Mouse (Mus musculus): Measurements from ENCODE around the gene Tex12. TPM values are rescaled to one million over a fixed set of nuclear protein-coding genes. Genes with fewer than 3 reads are reported as not detected.
A peak's percentile ranks its signal among the peaks of the same experiment; 100 is the strongest.

Tex12 gene
- total and polyA plus RNA-seq, 3 experiments, result not detected

DNA sequence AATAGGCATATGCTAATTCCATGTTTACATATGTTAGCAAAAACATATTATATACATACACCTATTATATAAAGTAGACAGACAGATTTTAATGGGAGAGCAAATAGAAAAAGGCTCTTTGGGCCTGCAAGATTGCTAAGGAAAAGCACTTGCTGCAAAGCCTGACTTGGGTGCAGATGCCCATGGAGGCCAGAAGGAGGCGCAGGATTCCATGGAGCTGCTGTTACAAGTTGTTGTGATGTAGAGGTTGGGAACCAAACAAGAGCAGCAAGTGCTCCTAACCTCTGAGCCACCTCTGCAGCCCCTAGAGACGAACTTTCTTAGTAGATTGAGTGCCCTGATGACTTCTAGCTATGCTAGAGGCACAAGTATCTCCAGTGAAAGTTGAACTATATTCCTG, 42.3 kb downstream of the Tex12 start:
- Histone ChIP-seq H3K36me3 (replicated peaks) (peaks cover 20% of the 10 kb centered on the region), H3K9me3 (replicated peaks) (no peaks in the 10 kb centered on the region), H3K4me3 (ENCODE audit: low read depth, low read length) (no peak overlapping the region), H3K4me1 (ENCODE audit: insufficient read depth, low read depth, low read length) (peaks cover 4% of the 10 kb centered on the region), H3K27me3 (ENCODE audit: insufficient read depth, low read length) (no peaks in the 10 kb centered on the region)
- DNase-seq (ENCODE audit: low spot score) (no peak), ATAC-seq (ENCODE audit: extremely low read depth, insufficient number of reproducible peaks, low FRiP score, poor library complexity, severe bottlenecking) (no peak)
- TF ChIP-seq GATA2 (IDR thresholded peaks at IDR 0.05; ENCODE audit: borderline replicate concordance, low read depth, low read length) (no peak), CTCF (IDR thresholded peaks at IDR 0.05; ENCODE audit: low read depth, low read length) (peak; percentile 47; the same call in 1 of the 2 replicates)

GRCm38 (mm10) chr9:50515462-50515861, 45.7 kb downstream of the Tex12 start:
- ATAC-seq (ENCODE audit: extremely low read depth, insufficient number of reproducible peaks, low FRiP score, poor library complexity, severe bottlenecking) (no peak), DNase-seq (ENCODE audit: low spot score) (no peak)
- H3K4me1 ChIP-seq (ENCODE audit: insufficient read depth, low read depth, low read length), result no peaks in the 10 kb centered on the region; the same call in 1 of the 2 replicates
- no peak for TF ChIP-seq CTCF (IDR thresholded peaks at IDR 0.05; ENCODE audit: low read depth, low read length)
- TF ChIP-seq TAL1 (conservative IDR thresholded peaks at IDR 0.05; ENCODE audit: low read depth, low read length), result no peak
- TF ChIP-seq POLR2AphosphoS5 (IDR thresholded peaks at IDR 0.05; ENCODE audit: insufficient replicate concordance, low read depth, low read length), result no peak
- TF ChIP-seq GATA1 (IDR thresholded peaks at IDR 0.05; ENCODE audit: borderline replicate concordance, low read length), result no peak
- no peak for TF ChIP-seq GATA2 (IDR thresholded peaks at IDR 0.05; ENCODE audit: borderline replicate concordance, low read depth, low read length)
- H3K4me3 ChIP-seq (ENCODE audit: low read depth, low read length), result no peak overlapping the region
- H3K36me3 ChIP-seq (replicated peaks), result peaks cover 4% of the 10 kb centered on the region
- peaks cover 3% of the 10 kb centered on the region; the same call in 1 of the 2 replicates for H3K27me3 ChIP-seq (ENCODE audit: insufficient read depth, low read length)
- no peaks in the 10 kb centered on the region for H3K9me3 ChIP-seq (replicated peaks)

DNA sequence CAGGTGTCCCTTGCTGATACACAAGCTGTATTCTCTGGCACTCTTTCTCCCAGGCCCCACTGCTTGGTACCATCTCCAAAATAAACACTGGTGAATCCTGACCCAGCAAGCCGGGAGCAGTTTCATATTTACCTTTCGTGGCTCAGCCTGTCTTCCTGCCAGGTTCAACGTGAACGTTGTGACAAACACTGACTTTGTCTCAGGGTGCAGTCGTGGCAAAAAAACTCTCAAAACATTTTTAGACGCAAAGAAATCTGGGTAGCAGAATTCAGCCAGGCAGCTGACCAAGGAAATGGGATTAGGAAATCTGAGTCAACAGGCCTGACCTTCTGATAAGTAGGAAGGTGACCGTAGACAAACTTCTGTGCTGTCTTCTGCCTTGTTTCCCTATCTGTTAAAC, 53.6 kb downstream of the Tex12 start:
- Histone ChIP-seq H3K4me1 (ENCODE audit: insufficient read depth, low read depth, low read length) (no peaks in the 10 kb centered on the region), H3K4me3 (ENCODE audit: low read depth, low read length) (no peak overlapping the region), H3K9me3 (replicated peaks) (no peaks in the 10 kb centered on the region), H3K36me3 (replicated peaks) (no peaks in the 10 kb centered on the region), H3K27me3 (ENCODE audit: insufficient read depth, low read length) (peaks cover 8% of the 10 kb centered on the region)
- TF ChIP-seq POLR2AphosphoS5 (IDR thresholded peaks at IDR 0.05; ENCODE audit: insufficient replicate concordance, low read depth, low read length) (no peak), GATA2 (IDR thresholded peaks at IDR 0.05; ENCODE audit: borderline replicate concordance, low read depth, low read length) (no peak), GATA1 (IDR thresholded peaks at IDR 0.05; ENCODE audit: borderline replicate concordance, low read length) (no peak), CTCF (IDR thresholded peaks at IDR 0.05; ENCODE audit: low read depth, low read length) (no peak), TAL1 (conservative IDR thresholded peaks at IDR 0.05; ENCODE audit: low read depth, low read length) (no peak)
- DNase-seq (ENCODE audit: low spot score), result no peak
- no peak for ATAC-seq (ENCODE audit: extremely low read depth, insufficient number of reproducible peaks, low FRiP score, poor library complexity, severe bottlenecking)

Other genes starting within 250 kb of the Tex12 start
- 413 and 549 TPM in 2 replicates for gene Rpl10-ps3, start 216.4 kb downstream of the Tex12 start, total RNA-seq (2014; fragmentation: Nextera tagmentation)
- gene Rpl10-ps3, start 216.4 kb downstream of the Tex12 start, total RNA-seq (2017), result 205 and 318 TPM in 2 replicates
- 26.8 and 29.1 TPM in 2 replicates for gene Rpl10-ps3, start 216.4 kb downstream of the Tex12 start, polyA plus RNA-seq (2012)
- gene Plet1, start 66.8 kb downstream of the Tex12 start, total RNA-seq (2014; fragmentation: Nextera tagmentation), result not detected in 2 replicates
- gene Plet1, start 66.8 kb downstream of the Tex12 start, total RNA-seq (2017), result 0.17 TPM in 1 of 2 replicates, not detected in the other
- 0.08 TPM in 1 of 2 replicates, not detected in the other for gene Plet1, start 66.8 kb downstream of the Tex12 start, polyA plus RNA-seq (2012)
- gene Pts, start 32.6 kb downstream of the Tex12 start, total RNA-seq (2014; fragmentation: Nextera tagmentation), result 43.9 and 48.2 TPM in 2 replicates
- 52.3 and 59.4 TPM in 2 replicates for gene Pts, start 32.6 kb downstream of the Tex12 start, total RNA-seq (2017)
- 7.1 and 14.6 TPM in 2 replicates for gene Pts, start 32.6 kb downstream of the Tex12 start, polyA plus RNA-seq (2012)
- gene Il18, start 6.5 kb downstream of the Tex12 start, total RNA-seq (2014; fragmentation: Nextera tagmentation), result not detected in 2 replicates
- not detected in 2 replicates for gene Il18, start 6.5 kb downstream of the Tex12 start, total RNA-seq (2017)
- not detected in 2 replicates for gene Il18, start 6.5 kb downstream of the Tex12 start, polyA plus RNA-seq (2012)
- gene Bco2, start 6.1 kb downstream of the Tex12 start, total RNA-seq (2014; fragmentation: Nextera tagmentation), result 0.34 TPM in 1 of 2 replicates, not detected in the other
- 0.11 TPM in 1 of 2 replicates, not detected in the other for gene Bco2, start 6.1 kb downstream of the Tex12 start, total RNA-seq (2017)
- not detected in 2 replicates for gene Bco2, start 6.1 kb downstream of the Tex12 start, polyA plus RNA-seq (2012)
- gene Sdhd, start 42.5 kb upstream of the Tex12 start, total RNA-seq (2014; fragmentation: Nextera tagmentation), result 103 and 109 TPM in 2 replicates
- 267 and 296 TPM in 2 replicates for gene Sdhd, start 42.5 kb upstream of the Tex12 start, total RNA-seq (2017)
- 32.3 and 45.2 TPM in 2 replicates for gene Sdhd, start 42.5 kb upstream of the Tex12 start, polyA plus RNA-seq (2012)
- gene Timm8b, start 42.6 kb upstream of the Tex12 start, total RNA-seq (2014; fragmentation: Nextera tagmentation), result 88.9 and 111 TPM in 2 replicates
- 353 and 447 TPM in 2 replicates for gene Timm8b, start 42.6 kb upstream of the Tex12 start, total RNA-seq (2017)
- gene Timm8b, start 42.6 kb upstream of the Tex12 start, polyA plus RNA-seq (2012), result 11.1 and 14.8 TPM in 2 replicates
- 3.6 and 3.7 TPM in 2 replicates for gene Pih1d2, start 56.0 kb upstream of the Tex12 start, total RNA-seq (2014; fragmentation: Nextera tagmentation)
- 2.5 and 6.5 TPM in 2 replicates for gene Pih1d2, start 56.0 kb upstream of the Tex12 start, total RNA-seq (2017)
- 0.39 and 0.41 TPM in 2 replicates for gene Pih1d2, start 56.0 kb upstream of the Tex12 start, polyA plus RNA-seq (2012)
- gene Nkapd1, start 56.1 kb upstream of the Tex12 start, total RNA-seq (2014; fragmentation: Nextera tagmentation), result 45.5 and 49.7 TPM in 2 replicates
- gene Nkapd1, start 56.1 kb upstream of the Tex12 start, total RNA-seq (2017), result 24.6 and 31.0 TPM in 2 replicates
- 8.0 and 9.7 TPM in 2 replicates for gene Nkapd1, start 56.1 kb upstream of the Tex12 start, polyA plus RNA-seq (2012)
- 60.6 and 61.3 TPM in 2 replicates for gene Dlat, start 98.5 kb upstream of the Tex12 start, total RNA-seq (2014; fragmentation: Nextera tagmentation)
- gene Dlat, start 98.5 kb upstream of the Tex12 start, total RNA-seq (2017), result 55.2 and 60.0 TPM in 2 replicates
- 36.1 and 47.2 TPM in 2 replicates for gene Dlat, start 98.5 kb upstream of the Tex12 start, polyA plus RNA-seq (2012)
- not detected in 2 replicates for gene Dixdc1, start 178.2 kb upstream of the Tex12 start, total RNA-seq (2014; fragmentation: Nextera tagmentation)
- gene Dixdc1, start 178.2 kb upstream of the Tex12 start, total RNA-seq (2017), result under 0.01 and 0.27 TPM in 2 replicates
- gene Dixdc1, start 178.2 kb upstream of the Tex12 start, polyA plus RNA-seq (2012), result not detected in 2 replicates
- gene 2310030G06Rik, start 185.2 kb upstream of the Tex12 start, total RNA-seq (2014; fragmentation: Nextera tagmentation), result not detected in 2 replicates
- gene 2310030G06Rik, start 185.2 kb upstream of the Tex12 start, total RNA-seq (2017), result 0.58 and 1.1 TPM in 2 replicates
- gene 2310030G06Rik, start 185.2 kb upstream of the Tex12 start, polyA plus RNA-seq (2012), result not detected in 2 replicates
- not detected in 2 replicates for gene Cryab, start 190.0 kb upstream of the Tex12 start, total RNA-seq (2014; fragmentation: Nextera tagmentation)
- 0.11 TPM in 1 of 2 replicates, not detected in the other for gene Cryab, start 190.0 kb upstream of the Tex12 start, total RNA-seq (2017)
- not detected in 2 replicates for gene Cryab, start 190.0 kb upstream of the Tex12 start, polyA plus RNA-seq (2012)
- gene Hspb2, start 191.0 kb upstream of the Tex12 start, total RNA-seq (2014; fragmentation: Nextera tagmentation), result not detected in 2 replicates
- gene Hspb2, start 191.0 kb upstream of the Tex12 start, total RNA-seq (2017), result not detected in 2 replicates
- not detected in 2 replicates for gene Hspb2, start 191.0 kb upstream of the Tex12 start, polyA plus RNA-seq (2012)
- gene Fdxacb1, start 206.9 kb upstream of the Tex12 start, total RNA-seq (2014; fragmentation: Nextera tagmentation), result 6.4 and 13.3 TPM in 2 replicates
- gene Fdxacb1, start 206.9 kb upstream of the Tex12 start, total RNA-seq (2017), result 9.1 and 9.2 TPM in 2 replicates
- gene Fdxacb1, start 206.9 kb upstream of the Tex12 start, polyA plus RNA-seq (2012), result 1.0 and 1.7 TPM in 2 replicates
- 29.3 and 35.3 TPM in 2 replicates for gene Alg9, start 213.7 kb upstream of the Tex12 start, total RNA-seq (2014; fragmentation: Nextera tagmentation)
- gene Alg9, start 213.7 kb upstream of the Tex12 start, total RNA-seq (2017), result 20.6 and 21.9 TPM in 2 replicates
- gene Alg9, start 213.7 kb upstream of the Tex12 start, polyA plus RNA-seq (2012), result 14.8 and 18.0 TPM in 2 replicates
- 59.2 and 70.6 TPM in 2 replicates for gene 1110032A03Rik, start 214.2 kb upstream of the Tex12 start, total RNA-seq (2014; fragmentation: Nextera tagmentation)
- 23.1 and 23.5 TPM in 2 replicates for gene 1110032A03Rik, start 214.2 kb upstream of the Tex12 start, total RNA-seq (2017)
- 1.2 and 2.0 TPM in 2 replicates for gene 1110032A03Rik, start 214.2 kb upstream of the Tex12 start, polyA plus RNA-seq (2012)